Mouse (Mus musculus) bone marrow, adult 2 months (tissue): Measurements from ENCODE around the gene Thbd.

ENCODE experiments used
- CTCF ChIP-seq: fragments of 200-500 bp; IDR thresholded peaks from 2 replicates; pipeline ENCODE4 v1.5.1; 2011; ENCODE audit warnings: low read length, control low read depth; ENCODE audit not compliant: control insufficient read depth, insufficient read depth
- POLR2A ChIP-seq: fragments of 200-500 bp; IDR thresholded peaks from 2 replicates; pipeline ENCODE4 v1.6.1; 2011; ENCODE audit warnings: low read depth, mild to moderate bottlenecking, control low read depth, low read length, borderline replicate concordance; ENCODE audit not compliant: control insufficient read depth

DNA sequence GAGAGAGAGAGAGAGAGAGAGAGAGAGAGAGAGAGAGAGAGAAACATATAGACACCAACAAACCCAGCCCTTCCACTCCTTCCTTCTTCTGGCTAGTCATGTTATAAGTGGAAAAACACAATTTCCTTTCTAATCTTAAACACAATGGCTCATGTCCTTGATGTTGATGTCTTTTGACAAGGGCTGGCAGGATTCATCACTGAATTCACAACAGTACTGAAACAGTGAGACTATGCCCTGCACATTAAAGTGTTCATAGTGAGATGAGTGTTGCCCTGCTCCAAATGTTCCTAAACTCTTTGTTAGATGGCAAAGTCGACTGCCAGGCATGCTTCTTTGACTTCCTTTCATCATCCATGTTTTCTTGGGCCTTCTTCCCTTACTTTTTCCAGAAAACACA lies 42.8 kb downstream of the Thbd start:
- TF ChIP-seq CTCF (no peak), POLR2A (no peak)
